Mouse (Mus musculus): Measurements from ENCODE around the gene Lyrm7. TPM values are rescaled to one million over a fixed set of nuclear protein-coding genes. Genes with fewer than 3 reads are reported as not detected.

Gene Lyrm7
- polyA plus RNA-seq, 1 experiment: 11.4 TPM

GRCm38 (mm10) chr11:54833833-54834232, 26.9 kb downstream of the Lyrm7 start:
- TF ChIP-seq POLR2A (IDR thresholded peaks at IDR 0.05; ENCODE audit: borderline replicate concordance, control insufficient read depth, low read depth, low read length) (no peak), CTCF (IDR thresholded peaks at IDR 0.05; ENCODE audit: control insufficient read depth, insufficient read depth, low read length) (no peak)
- no peak overlapping the region for H3K27ac ChIP-seq (ENCODE audit: control insufficient read depth, insufficient read depth, low read depth, low read length, poor library complexity)
- no peaks in the 10 kb centered on the region for H3K4me1 ChIP-seq (ENCODE audit: control insufficient read depth, insufficient read depth, low read length)
- H3K4me3 ChIP-seq (replicated peaks; ENCODE audit: control insufficient read depth, low read depth, low read length): no peak overlapping the region
- 30% methylated on average over 4 of the region's 4 CpGs for WGBS

- 75% methylated on average over 8 of the region's 8 CpGs for WGBS
- Histone ChIP-seq H3K27ac (ENCODE audit: control insufficient read depth, insufficient read depth, low read depth, low read length, poor library complexity) (no peak overlapping the region), H3K4me1 (ENCODE audit: control insufficient read depth, insufficient read depth, low read length) (no peaks in the 10 kb centered on the region; the same call in 1 of the 2 replicates), H3K4me3 (replicated peaks; ENCODE audit: control insufficient read depth, low read depth, low read length) (no peak overlapping the region)
- TF ChIP-seq CTCF (IDR thresholded peaks at IDR 0.05; ENCODE audit: control insufficient read depth, insufficient read depth, low read length): no peak
- TF ChIP-seq POLR2A (IDR thresholded peaks at IDR 0.05; ENCODE audit: borderline replicate concordance, control insufficient read depth, low read depth, low read length): no peak
Observed at GRCm38 (mm10) chr11:54826819-54827218, 33.9 kb downstream of the Lyrm7 start.

- Histone ChIP-seq H3K4me1 (ENCODE audit: control insufficient read depth, insufficient read depth, low read length) (no peaks in the 10 kb centered on the region; the same call in 1 of the 2 replicates), H3K4me3 (replicated peaks; ENCODE audit: control insufficient read depth, low read depth, low read length) (no peak overlapping the region), H3K27ac (ENCODE audit: control insufficient read depth, insufficient read depth, low read depth, low read length, poor library complexity) (no peak overlapping the region)
- TF ChIP-seq CTCF (IDR thresholded peaks at IDR 0.05; ENCODE audit: control insufficient read depth, insufficient read depth, low read length): no peak
- TF ChIP-seq POLR2A (IDR thresholded peaks at IDR 0.05; ENCODE audit: borderline replicate concordance, control insufficient read depth, low read depth, low read length): no peak
- 74% methylated on average over 4 of the region's 4 CpGs for WGBS
Observed at GRCm38 (mm10) chr11:54825774-54826173, 34.9 kb downstream of the Lyrm7 start.

DNA sequence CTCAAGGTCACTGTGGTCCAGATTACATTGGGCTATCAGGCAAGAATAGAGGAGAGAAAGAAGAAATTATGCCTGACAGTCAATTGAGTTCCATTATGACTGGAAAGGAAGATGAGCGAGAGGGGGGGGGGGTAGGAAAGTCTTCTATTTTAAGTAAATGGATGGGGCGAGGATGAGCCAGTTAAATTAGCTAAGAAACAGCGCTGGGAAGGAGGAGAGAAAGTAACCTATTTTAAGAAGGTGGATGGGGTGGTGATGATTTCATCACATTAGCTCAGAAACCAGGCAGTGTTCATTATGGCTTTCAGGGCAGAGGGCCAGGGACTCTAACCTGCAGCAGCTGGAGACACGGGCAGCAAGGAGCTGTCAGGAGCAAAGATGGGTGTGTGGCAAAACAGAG, 37.2 kb downstream of the Lyrm7 start:
- H3K4me1 ChIP-seq (ENCODE audit: control insufficient read depth, insufficient read depth, low read length): no peaks in the 10 kb centered on the region; the same call in 1 of the 2 replicates
- WGBS: 76% methylated on average over 4 of the region's 4 CpGs
- TF ChIP-seq POLR2A (IDR thresholded peaks at IDR 0.05; ENCODE audit: borderline replicate concordance, control insufficient read depth, low read depth, low read length) (no peak), CTCF (IDR thresholded peaks at IDR 0.05; ENCODE audit: control insufficient read depth, insufficient read depth, low read length) (no peak)

GRCm38 (mm10) chr11:54819489-54819888, 41.2 kb downstream of the Lyrm7 start:
- Histone ChIP-seq H3K4me1 (ENCODE audit: control insufficient read depth, insufficient read depth, low read length) (no peaks in the 10 kb centered on the region), H3K4me3 (replicated peaks; ENCODE audit: control insufficient read depth, low read depth, low read length) (no peak overlapping the region), H3K27ac (ENCODE audit: control insufficient read depth, insufficient read depth, low read depth, low read length, poor library complexity) (no peak overlapping the region)
- WGBS: 79% methylated on average over 7 of the region's 7 CpGs
- no peak for TF ChIP-seq CTCF (IDR thresholded peaks at IDR 0.05; ENCODE audit: control insufficient read depth, insufficient read depth, low read length)
- TF ChIP-seq POLR2A (IDR thresholded peaks at IDR 0.05; ENCODE audit: borderline replicate concordance, control insufficient read depth, low read depth, low read length): no peak

More for the DNA sequence above, 37.2 kb downstream of the Lyrm7 start:
- Histone ChIP-seq H3K27ac (ENCODE audit: control insufficient read depth, insufficient read depth, low read depth, low read length, poor library complexity) (no peak overlapping the region), H3K4me3 (replicated peaks; ENCODE audit: control insufficient read depth, low read depth, low read length) (no peak overlapping the region)

GRCm38 (mm10) chr11:54817449-54817848, 43.3 kb downstream of the Lyrm7 start:
- Histone ChIP-seq H3K4me3 (replicated peaks; ENCODE audit: control insufficient read depth, low read depth, low read length) (no peak overlapping the region), H3K4me1 (ENCODE audit: control insufficient read depth, insufficient read depth, low read length) (no peaks in the 10 kb centered on the region), H3K27ac (ENCODE audit: control insufficient read depth, insufficient read depth, low read depth, low read length, poor library complexity) (no peak overlapping the region)
- WGBS: 75% methylated on average over 4 of the region's 4 CpGs
- no peak for TF ChIP-seq CTCF (IDR thresholded peaks at IDR 0.05; ENCODE audit: control insufficient read depth, insufficient read depth, low read length)
- no peak for TF ChIP-seq POLR2A (IDR thresholded peaks at IDR 0.05; ENCODE audit: borderline replicate concordance, control insufficient read depth, low read depth, low read length)

GRCm38 (mm10) chr11:54815659-54816058, 45.1 kb downstream of the Lyrm7 start:
- Histone ChIP-seq H3K27ac (ENCODE audit: control insufficient read depth, insufficient read depth, low read depth, low read length, poor library complexity) (no peak overlapping the region), H3K4me1 (ENCODE audit: control insufficient read depth, insufficient read depth, low read length) (no peaks in the 10 kb centered on the region; the same call in 1 of the 2 replicates), H3K4me3 (replicated peaks; ENCODE audit: control insufficient read depth, low read depth, low read length) (no peak overlapping the region)
- TF ChIP-seq POLR2A (IDR thresholded peaks at IDR 0.05; ENCODE audit: borderline replicate concordance, control insufficient read depth, low read depth, low read length) (no peak), CTCF (IDR thresholded peaks at IDR 0.05; ENCODE audit: control insufficient read depth, insufficient read depth, low read length) (no peak)

GRCm38 (mm10) chr11:54812812-54813516, 47.8 kb downstream of the Lyrm7 start:
- Histone ChIP-seq H3K4me3 (replicated peaks; ENCODE audit: control insufficient read depth, low read depth, low read length) (no peak overlapping the region), H3K4me1 (ENCODE audit: control insufficient read depth, insufficient read depth, low read length) (no peaks in the 10 kb centered on the region; the same call in 1 of the 2 replicates), H3K27ac (ENCODE audit: control insufficient read depth, insufficient read depth, low read depth, low read length, poor library complexity) (no peak overlapping the region)
- WGBS: 67% methylated on average over 8 of the region's 8 CpGs
- TF ChIP-seq POLR2A (IDR thresholded peaks at IDR 0.05; ENCODE audit: borderline replicate concordance, control insufficient read depth, low read depth, low read length): no peak

Data from bone marrow, adult 2 months (tissue).